Mouse (Mus musculus): ENCODE measurements at regions not wholly inside any gene's neighbourhood (a gene's known extent, or its start where the extent isn't known, plus 50 kb on each side); places are given as distances from the start of the nearest gene placed in this dataset.

GRCm38 (mm10) chr14:28808094-28808493 is 209.9 kb upstream of the Lrtm1 start:
- Histone ChIP-seq H3K4me2 (ENCODE audit: insufficient read depth, low read depth, poor library complexity, severe bottlenecking) (no peak overlapping the region), H3K27me3 (replicated peaks) (no peaks in the 10 kb centered on the region), H3K27ac (ENCODE audit: insufficient read depth, low read depth) (no peak overlapping the region), H3K4me1 (ENCODE audit: control insufficient read depth in 1 of 2, insufficient read depth in 2 of 2) (no peaks in the 10 kb centered on the region), H3K9ac (ENCODE audit: insufficient read depth, low read depth) (no peak overlapping the region), H3K9me3 (replicated peaks; ENCODE audit: low read length) (peaks cover 64% of the 10 kb centered on the region), H3K79me2 (replicated peaks; ENCODE audit: control insufficient read depth, extremely low read depth, insufficient read depth, poor library complexity, severe bottlenecking) (no peaks in the 10 kb centered on the region), H3K36me3 (replicated peaks in 1 of 2; ENCODE audit: control insufficient read depth in 1 of 2, insufficient read depth in 1 of 2, low read length in 1 of 2) (no peaks in the 10 kb centered on the region), H3K4me3 (replicated peaks in 1 of 3; ENCODE audit: low read depth in 2 of 3, low read length in 2 of 3, poor library complexity in 1 of 3) (no peak overlapping the region)
- in situ Hi-C loops (cut with MboI; ENCODE audit: low pct_ligation_motif_present, low pct_unique_long_range_greater_than_20kb, low sequenced_read_pairs) = no loop called here
- DNase-seq (ENCODE audit: extremely low read depth) = no peak
- TF ChIP-seq POLR2A (IDR thresholded peaks at IDR 0.05; ENCODE audit: low read depth, low read length) (no peak), MEF2A (IDR thresholded peaks at IDR 0.05; ENCODE audit: borderline replicate concordance, low read depth, low read length) (no peak), TCF12 (IDR thresholded peaks at IDR 0.05; ENCODE audit: low read depth, low read length) (no peak), MXI1 (IDR thresholded peaks at IDR 0.05; ENCODE audit: low read depth, low read length) (no peak), MAFK (IDR thresholded peaks at IDR 0.05; ENCODE audit: insufficient replicate concordance, low read length) (no peak), SIN3A (IDR thresholded peaks at IDR 0.05; ENCODE audit: low read length) (no peak), E2F4 (IDR thresholded peaks at IDR 0.05; ENCODE audit: insufficient replicate concordance, low read depth, low read length) (no peak), POLR2AphosphoS2 (IDR thresholded peaks at IDR 0.05; ENCODE audit: low read depth, low read length) (no peak), SMC3 (IDR thresholded peaks at IDR 0.05; ENCODE audit: low read depth, low read length) (no peak), BHLHE40 (IDR thresholded peaks at IDR 0.05; ENCODE audit: low read depth, low read length) (no peak), NRF1 (IDR thresholded peaks at IDR 0.05; ENCODE audit: low read depth, low read length) (no peak), RCOR1 (conservative IDR thresholded peaks at IDR 0.05; ENCODE audit: low read depth, low read length) (no peak), CHD1 (IDR thresholded peaks at IDR 0.05; ENCODE audit: low read depth, low read length) (no peak), ZNF384 (IDR thresholded peaks at IDR 0.05; ENCODE audit: low read depth, low read length) (no peak), USF2 (conservative IDR thresholded peaks at IDR 0.05; ENCODE audit: low read depth, low read length) (no peak), ZC3H11A (IDR thresholded peaks at IDR 0.05; ENCODE audit: low read depth, low read length) (no peak), MYC (IDR thresholded peaks at IDR 0.05; ENCODE audit: low read depth, low read length) (no peak), ZKSCAN1 (IDR thresholded peaks at IDR 0.05; ENCODE audit: borderline replicate concordance, low read depth, low read length) (no peak), ZMIZ1 (IDR thresholded peaks at IDR 0.05; ENCODE audit: low read depth, low read length) (no peak), CTCF (conservative IDR thresholded peaks at IDR 0.05 in 1 of 2, IDR thresholded peaks at IDR 0.05 in 1 of 2; ENCODE audit: low read depth in 2 of 2, low read length in 2 of 2) (no peak)
- dilution Hi-C loops (cut with MboI; ENCODE audit: extremely low pct_ligation_motif_present, extremely low pct_unique_long_range_greater_than_20kb, low sequenced_read_pairs) = no loop called here

GRCm38 (mm10) chr14:28809355-28809754 is 208.7 kb upstream of the Lrtm1 start:
- peaks cover 56% of the 10 kb centered on the region for H3K9me3 ChIP-seq (replicated peaks; ENCODE audit: low read length)
- dilution Hi-C loops (cut with MboI; ENCODE audit: extremely low pct_ligation_motif_present, extremely low pct_unique_long_range_greater_than_20kb, low sequenced_read_pairs) = no loop called here
- H3K4me1 ChIP-seq (ENCODE audit: control insufficient read depth in 1 of 2, insufficient read depth in 2 of 2) = no peaks in the 10 kb centered on the region
- TF ChIP-seq NELFE (IDR thresholded peaks at IDR 0.05; ENCODE audit: low read depth, low read length) = no peak
- TF ChIP-seq JUN (IDR thresholded peaks at IDR 0.05; ENCODE audit: insufficient read depth, low read depth, low read length) = no peak
- TF ChIP-seq MAX (IDR thresholded peaks at IDR 0.05; ENCODE audit: low read length) = no peak
- no peak overlapping the region for H3K27ac ChIP-seq (ENCODE audit: insufficient read depth, low read depth)
- H3K4me2 ChIP-seq (ENCODE audit: insufficient read depth, low read depth, poor library complexity, severe bottlenecking) = no peak overlapping the region
- no peaks in the 10 kb centered on the region for H3K36me3 ChIP-seq (replicated peaks in 1 of 2; ENCODE audit: control insufficient read depth in 1 of 2, insufficient read depth in 1 of 2, low read length in 1 of 2)
- in situ Hi-C loops (cut with MboI; ENCODE audit: low pct_ligation_motif_present, low pct_unique_long_range_greater_than_20kb, low sequenced_read_pairs) = no loop called here
- no peak overlapping the region for H3K9ac ChIP-seq (ENCODE audit: insufficient read depth, low read depth)
- H3K4me3 ChIP-seq (replicated peaks in 1 of 3; ENCODE audit: low read depth in 2 of 3, low read length in 2 of 3, poor library complexity in 1 of 3) = no peak overlapping the region
- H3K79me2 ChIP-seq (replicated peaks; ENCODE audit: control insufficient read depth, extremely low read depth, insufficient read depth, poor library complexity, severe bottlenecking) = no peaks in the 10 kb centered on the region
- DNase-seq (ENCODE audit: extremely low read depth) = no peak
- no peaks in the 10 kb centered on the region for H3K27me3 ChIP-seq (replicated peaks)

All from CH12.LX (cell line).